Mouse (Mus musculus): ENCODE data around the gene Tram2.

Tram2 gene

DNA sequence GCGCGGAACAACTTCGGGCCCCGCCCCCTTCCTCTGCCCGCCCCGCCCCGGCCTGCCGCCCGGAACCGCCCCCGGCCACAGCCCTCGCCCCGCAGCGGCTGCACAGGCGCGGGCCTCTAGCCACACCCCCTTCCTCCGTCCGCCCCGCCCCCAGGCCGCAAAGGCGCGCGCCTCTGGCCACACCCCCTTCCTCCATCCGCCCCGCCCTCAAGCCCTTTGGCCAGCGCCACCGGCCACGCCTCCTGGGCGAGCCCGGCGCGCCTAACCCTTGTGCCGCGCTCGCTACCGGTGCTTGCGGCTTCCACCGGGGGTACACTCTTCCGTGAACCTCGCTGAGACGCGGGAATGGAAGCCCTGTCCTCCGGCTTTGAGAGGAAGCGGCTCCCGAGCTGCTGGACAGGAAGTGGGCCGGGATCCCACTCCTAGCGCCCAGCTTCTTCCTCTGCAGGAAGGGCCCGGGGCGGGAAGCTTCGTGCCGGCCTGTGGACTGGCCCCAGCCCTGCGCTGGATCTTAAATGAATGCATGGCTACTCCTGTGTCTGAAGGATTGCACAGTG is at the start of gene Tram2:
Gene Tram2 (minus strand): TSS at position 13 of the 557 bp plus-strand sequence.
- peak; percentile 98 for DNase-seq (ENCODE audit: low spot score)

DNA sequence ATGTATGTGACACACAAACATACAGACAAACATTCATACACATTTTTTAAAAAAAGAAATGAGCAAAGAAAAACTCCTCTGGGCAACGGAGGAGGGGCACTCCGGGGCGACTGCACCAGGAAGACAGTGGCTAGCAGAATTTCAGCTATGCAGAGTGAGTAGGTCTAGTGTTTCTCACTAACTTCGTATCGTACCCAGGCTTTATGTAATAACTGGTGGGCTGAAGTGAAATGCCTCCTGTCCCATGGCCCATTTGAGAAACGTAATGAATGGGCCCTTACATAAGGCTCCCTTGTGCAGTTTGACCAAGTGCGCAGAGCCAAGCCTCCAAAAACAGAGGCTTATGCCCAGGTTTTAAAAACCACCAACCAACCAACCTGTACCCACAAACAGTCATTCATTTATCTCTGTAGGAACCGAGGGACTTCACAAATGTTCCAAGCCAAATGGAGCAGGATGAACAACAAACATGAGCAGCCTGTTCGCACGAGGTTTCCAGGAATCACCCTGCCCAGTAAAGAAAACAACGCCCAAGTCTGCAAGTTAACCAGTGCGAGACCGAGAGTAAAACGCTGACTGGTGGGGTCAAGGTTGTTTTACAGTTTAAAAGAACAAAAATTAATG is 45.8 kb upstream of the Tram2 start:
- no peak for DNase-seq (ENCODE audit: low spot score)

DNA sequence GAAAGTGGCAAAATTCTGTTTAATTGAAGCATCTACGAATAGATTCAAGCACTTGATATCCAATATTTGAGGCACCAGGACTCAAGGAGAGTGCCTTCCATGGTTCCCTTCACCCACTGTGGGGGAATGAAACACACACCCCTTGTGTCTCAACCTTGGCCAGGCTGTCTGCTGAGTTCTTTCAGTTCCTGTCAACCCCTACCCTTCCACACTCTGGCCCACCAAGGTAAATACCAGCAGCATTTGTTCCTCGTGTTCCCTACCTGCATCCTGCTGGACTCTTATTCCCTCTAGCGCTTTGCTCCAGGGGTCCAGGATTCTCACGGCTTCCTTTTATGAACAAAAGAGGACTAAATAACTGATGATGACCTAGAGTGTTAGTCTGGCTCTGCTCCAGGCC is 24.8 kb upstream of the Tram2 start:
- no peak for DNase-seq (ENCODE audit: low spot score)

DNA sequence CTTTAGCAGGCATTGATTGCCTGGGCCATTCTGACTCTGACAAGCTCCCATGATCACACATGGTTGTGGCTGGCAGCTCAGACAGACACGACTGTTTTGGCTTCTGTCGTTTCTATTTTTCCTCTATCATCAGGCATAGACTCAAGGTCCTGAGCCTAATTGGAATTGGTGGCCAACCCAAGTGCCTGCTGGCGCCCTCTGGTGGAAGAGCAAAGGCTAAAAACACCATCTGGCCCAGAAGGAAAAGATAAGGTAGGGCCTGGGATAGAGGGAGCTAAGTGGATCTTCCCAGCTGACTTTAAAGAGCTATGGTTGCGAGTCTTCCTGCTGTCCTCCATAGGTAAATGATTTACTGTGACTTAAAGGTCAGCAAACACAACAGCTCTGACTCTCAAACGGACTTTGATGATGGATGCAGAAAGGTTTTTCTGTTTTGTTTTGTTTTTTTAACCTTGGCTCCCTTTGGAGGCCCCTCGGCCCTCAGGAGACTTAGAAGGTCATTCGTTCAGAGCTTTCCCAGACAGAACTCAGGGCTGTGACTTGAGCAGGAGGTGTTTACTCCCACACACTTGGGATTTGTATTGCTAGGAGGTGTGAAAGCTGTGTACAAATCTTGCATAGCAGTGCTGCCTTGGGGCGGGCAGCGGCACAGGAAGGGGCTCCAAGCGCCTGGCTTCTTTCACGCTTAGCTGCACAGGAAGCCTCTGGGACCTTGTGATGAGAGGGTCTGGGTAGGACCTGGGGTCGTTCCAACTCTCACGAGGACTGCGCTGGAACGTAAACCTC is 22.4 kb upstream of the Tram2 start:
- DNase-seq (ENCODE audit: low spot score) = peak; percentile 70

DNA sequence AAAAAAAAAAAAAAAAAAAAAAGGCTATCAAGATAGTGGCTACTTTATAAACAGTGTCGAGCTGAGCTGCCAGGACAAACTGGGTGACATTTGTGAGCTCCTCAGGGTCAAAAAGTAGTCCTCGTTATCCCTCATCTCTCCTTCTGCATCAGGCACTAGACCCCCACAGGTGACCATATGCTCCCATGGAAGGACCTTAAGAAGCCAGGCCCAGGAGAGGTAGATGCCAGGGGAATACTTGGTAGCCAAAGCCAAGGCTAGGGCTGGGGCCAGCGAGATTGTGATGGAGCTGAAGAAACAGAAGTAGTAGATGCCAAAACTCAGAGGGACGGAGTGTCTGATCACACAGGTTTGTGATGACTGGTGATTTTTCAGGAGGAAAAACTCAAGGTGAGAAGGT is 21.7 kb upstream of the Tram2 start:
- no peak for DNase-seq (ENCODE audit: low spot score)

DNA sequence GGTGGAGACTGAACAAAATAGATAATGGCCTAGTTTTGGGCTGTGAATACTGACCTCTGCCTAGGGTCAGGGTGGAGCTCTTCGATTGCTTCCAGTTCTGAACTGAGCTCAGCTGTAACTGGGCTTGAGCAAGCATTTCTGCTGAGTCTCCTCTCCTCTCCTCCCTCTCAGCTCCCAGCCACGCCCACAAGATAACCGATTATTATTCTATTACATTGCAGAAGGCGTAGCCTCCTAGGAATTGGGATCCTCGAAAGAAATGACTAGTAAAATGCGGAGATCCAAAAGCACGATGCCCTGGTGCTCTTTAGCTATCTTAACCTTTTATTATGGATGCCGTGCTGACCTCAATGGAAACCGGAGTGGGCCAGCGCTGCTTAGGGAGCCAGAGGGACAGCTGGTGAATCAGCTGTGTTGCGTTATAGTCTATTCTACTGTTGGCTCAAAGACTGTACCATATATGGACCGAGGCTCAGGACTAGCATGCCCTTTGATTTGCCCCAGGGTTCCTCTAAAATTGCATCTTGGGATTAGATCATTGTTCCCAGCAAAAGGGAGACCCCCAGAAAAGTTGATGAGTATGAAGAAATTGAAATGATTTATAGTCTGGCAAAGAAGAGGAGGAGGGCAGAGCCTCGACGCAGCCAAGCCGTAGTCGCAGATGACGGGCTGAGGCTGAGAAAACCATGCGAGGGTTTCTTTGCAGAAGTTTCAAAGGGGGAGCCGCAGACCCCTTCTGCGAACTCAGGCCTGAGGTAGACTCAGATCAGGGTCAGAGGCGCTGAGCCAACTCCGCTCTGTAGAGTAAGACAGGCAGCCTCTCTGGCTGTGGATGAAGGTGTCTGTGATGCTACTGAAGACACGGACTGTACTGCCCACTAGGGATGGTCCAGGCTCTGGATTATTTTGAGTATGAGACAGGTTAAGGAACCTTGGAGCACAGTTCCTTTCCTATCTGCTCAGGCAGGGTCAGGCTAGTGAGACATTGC is 18.3 kb upstream of the Tram2 start:
- no peak for DNase-seq (ENCODE audit: low spot score)

DNA sequence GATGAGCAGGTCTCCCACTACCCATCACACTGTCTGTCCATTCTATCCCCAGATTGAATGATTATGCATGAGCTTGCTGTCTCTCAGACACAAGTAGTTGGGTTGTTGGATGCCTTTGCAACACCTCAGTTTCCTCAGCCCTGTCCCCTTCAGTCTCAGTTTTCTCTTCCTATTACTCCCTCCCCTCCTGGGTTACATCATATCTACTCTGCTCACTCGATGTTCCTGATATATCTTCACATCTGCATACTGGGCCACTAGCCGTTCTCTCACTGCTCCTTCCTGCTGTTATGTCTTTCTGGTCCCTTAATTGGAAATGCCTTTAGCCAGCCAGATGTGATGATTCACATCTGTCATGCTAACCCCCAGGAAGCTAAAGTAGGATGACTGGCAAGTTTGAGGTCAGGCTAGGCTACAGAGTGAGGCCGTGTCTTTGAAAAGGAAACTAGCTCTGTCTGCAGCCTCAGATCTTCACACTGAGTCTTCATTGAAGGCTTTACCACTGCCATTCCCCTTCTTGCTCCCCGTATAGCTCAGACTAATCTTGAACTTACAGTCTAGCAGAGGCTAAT is 15.7 kb upstream of the Tram2 start:
- no peak for DNase-seq (ENCODE audit: low spot score)

DNA sequence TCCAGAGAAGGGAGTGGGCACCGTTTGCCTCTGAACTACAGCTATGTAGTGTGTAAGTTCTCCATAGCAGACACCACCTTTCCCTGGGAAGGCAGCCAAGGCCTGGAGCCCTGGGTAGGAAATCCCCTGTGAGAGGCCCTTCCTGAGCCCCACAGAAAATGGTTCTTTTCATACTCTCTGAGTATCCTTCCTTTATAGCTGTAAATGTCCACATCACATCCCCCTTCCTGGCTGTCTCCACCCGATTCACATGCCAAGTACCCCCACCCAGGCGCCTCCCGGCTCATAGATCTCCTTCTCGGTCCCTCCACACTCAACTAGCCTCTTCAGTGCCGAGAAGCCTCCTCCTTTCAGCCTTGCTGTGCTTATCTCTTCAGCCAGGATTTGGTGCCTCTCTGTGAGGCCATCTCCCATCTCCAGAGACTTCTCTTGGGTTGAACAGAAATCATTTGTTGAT is 10.7 kb upstream of the Tram2 start:
- no peak for DNase-seq (ENCODE audit: low spot score)

DNA sequence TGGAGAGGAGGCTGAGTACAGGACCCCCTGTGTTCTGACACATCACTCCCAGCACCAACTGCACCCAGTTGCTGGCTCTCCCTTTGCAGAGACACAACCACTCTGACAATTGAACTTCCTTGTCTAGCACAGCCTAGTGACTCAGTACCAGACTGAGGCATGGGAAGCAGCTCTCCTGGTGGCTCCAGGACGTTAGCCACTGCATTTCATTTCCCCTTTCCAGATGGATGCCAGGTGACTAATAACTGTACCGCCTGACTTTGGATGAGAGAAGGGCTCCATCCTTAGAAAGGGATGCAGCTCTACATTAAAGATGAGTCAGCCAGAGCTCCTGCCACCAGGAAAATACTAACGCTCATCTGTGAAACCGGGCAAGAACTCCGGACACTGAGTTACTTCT is 7.3 kb upstream of the Tram2 start:
- DNase-seq (ENCODE audit: low spot score) = no peak

DNA sequence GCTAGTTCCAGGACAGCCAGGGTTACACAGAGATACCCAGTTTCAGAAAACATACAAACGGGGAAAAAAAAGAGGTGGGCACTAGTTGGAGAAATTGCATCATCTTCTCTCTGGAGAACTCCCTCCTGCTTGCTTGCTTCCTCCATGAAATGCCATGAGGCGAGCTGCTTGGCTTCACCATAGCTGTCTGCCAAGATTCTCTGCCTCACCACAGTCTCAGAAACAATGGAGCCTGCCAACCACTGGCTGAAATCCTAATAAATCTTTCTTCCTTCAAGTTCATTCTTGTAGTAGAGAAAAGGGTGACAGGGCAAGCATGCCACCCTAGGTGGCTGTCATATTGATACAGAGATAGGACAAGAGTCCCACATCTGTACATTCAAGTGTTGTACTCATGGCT is 5.6 kb upstream of the Tram2 start:
- DNase-seq (ENCODE audit: low spot score) = no peak

DNA sequence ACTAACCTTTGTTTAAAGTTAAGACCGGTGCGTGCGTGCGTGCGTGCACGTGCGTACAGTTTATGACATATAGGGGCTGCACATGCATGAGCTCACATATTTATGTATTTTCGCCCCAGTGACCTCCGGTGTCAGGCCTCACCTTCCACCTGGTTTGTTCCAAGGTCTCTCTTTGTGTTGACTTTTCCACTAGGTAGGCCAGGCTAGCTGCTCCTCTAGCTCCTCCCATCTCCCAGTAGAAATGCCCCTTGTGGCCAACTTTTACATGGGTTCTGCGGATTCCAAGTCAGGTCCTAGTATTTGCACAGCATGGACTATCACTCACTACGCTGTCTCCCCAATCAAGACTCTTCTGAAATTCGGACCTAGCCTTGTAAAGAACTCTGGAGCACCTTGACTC is 1.3 kb upstream of the Tram2 start:
- no peak for DNase-seq (ENCODE audit: low spot score)

DNA sequence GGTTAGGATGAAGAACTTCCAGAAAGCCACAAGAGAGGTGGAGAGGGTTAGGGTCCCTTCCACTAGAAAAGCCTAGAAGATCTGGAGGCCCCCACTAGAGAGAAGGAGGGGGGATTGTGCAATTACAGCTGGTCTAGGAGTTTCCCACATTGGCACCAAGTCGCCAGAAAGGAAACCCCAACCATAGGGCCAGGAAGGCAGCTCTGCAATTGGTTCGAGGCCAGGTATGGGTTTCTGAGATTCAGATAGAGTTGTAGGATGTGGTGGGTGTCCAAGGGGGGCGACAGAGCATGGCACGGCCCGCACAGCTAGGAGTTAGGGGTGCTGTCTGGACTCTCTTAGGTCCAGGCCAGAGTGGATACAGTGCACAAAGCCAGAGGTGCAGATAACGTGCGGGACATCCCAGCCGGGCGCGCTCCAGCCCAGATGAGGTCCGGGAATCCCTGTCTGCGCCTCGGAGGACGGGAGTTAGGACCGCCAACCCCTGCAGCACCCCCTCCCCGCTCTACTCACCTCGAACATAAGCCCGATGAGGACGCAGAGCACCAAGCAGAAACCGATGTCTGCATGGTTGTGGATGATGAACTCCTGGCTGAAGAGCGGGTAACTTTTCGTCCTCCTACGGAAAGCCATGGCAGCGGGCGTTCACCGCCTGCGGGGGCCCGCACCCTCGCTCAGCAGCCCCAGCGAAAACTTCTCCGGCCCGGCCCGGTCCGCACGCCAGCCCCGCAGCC is 381 bp downstream of the Tram2 start:
- DNase-seq (ENCODE audit: low spot score) = no peak

DNA sequence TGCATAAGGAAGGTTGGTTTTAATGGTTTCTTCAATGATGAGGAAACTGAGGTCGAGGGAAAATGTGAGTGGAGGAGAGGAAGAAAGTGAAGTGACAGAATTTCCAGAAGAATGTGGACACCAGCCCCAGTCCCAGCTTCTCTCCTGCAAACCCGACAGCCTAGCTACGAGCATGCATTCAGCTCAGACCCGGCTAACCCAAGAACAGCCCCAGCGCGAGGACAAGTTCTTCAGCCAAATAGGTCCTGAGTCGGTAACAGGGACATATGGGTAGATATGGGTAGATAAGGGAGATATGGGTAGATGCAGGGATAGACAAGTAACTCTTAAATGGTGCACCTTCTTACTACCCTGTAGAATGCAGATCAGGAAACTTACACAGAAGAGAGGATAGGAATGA is 1.4 kb downstream of the Tram2 start:
- no peak for DNase-seq (ENCODE audit: low spot score)

DNA sequence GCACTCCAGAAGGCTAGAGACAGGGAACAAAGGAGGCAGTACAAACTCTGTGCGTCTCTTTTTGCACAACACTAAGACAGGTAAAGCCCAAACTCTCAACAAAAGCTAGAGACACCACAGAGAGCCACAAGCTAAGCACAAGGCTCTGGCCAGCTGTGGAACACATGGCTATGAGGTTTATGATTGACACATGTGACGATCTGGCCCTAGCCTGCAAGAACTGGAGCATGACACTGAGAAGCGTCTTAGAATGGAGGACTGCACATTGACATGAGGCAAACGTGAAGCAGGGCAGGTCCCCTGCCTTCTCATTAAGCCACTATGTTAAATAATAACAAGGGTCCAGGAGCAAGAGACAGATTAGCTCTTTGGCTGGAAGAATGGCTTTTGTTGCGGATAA is 1.8 kb downstream of the Tram2 start:
- DNase-seq (ENCODE audit: low spot score) = no peak

DNA sequence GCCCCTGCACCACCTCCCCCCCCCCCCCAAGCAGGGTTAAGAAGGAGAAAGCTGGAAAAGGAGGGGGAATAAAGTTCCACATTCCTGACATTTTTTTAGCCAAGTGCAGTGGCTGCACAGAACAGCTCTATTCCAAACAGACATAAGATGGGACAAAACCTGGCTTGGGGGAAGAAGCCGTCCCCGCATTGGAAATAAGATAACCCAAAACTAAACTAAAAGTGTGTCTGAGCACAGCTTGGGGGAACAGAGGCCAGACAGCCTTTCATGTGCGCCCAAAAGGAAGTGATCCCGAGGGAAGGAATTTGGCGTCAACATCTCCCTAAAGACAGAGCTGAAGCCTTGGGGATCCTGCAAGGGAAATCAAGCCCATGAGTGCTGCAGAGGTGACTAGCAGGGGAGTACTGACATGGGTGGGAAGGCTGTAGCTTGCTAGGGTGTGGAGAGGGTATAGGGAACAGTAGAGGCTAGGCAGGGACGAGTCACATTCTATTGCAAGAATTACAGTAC is 3.0 kb downstream of the Tram2 start:
- no peak for DNase-seq (ENCODE audit: low spot score)

DNA sequence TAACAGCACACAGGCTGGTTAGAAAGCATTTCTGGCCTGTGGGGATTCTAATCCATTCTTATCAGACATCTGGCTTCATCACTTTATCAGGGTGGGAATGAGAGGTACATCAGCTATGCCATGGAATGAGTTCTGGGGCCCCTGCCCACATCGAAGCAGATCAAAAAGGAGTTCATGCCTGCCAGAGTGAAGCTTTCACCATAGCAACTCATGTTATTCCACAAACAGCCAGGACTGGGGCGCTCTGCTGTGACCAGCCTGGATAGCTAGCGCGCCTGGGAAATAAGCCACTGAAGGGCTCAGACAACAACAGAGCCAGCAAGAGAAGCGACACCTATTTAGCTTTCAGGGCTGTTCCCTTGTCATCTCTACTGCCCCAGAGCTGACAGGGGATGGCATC is 4.8 kb downstream of the Tram2 start:
- no peak for DNase-seq (ENCODE audit: low spot score)

DNA sequence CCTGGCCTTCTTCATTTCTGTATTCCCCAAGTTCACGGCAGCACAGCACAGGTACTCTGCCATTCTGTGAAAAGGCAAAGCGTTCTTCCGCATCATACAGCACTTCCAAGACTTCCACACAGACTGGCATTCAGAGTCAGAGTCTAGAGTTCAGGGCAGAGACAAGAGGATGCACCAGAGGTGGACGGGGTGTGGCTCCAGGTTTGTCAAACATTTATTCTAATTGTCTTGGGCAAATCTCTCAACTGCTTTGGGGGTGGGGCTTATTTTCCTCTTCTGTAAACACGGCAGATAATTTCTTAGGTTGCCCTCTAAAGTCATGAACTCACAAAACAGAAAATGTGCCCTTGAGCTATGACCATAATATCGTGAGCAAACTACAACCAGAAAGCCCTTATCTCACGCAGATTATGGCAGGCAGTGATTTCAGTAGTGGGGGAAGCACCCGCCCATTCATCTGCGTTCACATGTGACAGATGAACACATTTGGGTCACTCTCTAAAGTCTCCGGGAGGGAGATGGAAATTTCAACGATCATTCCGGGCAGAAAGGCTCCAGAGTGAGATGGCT is 6.1 kb downstream of the Tram2 start:
- DNase-seq (ENCODE audit: low spot score) = no peak

DNA sequence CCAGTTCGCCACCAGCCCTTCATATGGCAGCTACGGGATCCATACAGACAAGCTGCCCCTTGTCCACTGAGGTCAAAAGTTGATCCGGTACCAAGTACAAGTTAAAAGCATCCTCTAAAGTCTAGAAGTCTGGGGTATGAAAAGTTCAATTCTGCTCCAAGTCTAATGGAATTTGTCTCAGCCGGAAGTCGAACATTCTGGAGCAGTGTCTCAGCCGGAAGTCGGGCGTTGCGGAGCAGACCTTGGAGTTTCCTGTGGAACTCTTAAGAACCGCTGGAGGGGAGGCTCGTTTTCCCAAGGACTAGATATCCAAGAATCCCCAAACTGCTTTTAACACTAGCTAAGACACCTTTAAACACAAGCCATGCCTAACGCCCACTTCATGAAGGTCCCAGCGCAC is 8.4 kb downstream of the Tram2 start:
- DNase-seq (ENCODE audit: low spot score) = no peak

DNA sequence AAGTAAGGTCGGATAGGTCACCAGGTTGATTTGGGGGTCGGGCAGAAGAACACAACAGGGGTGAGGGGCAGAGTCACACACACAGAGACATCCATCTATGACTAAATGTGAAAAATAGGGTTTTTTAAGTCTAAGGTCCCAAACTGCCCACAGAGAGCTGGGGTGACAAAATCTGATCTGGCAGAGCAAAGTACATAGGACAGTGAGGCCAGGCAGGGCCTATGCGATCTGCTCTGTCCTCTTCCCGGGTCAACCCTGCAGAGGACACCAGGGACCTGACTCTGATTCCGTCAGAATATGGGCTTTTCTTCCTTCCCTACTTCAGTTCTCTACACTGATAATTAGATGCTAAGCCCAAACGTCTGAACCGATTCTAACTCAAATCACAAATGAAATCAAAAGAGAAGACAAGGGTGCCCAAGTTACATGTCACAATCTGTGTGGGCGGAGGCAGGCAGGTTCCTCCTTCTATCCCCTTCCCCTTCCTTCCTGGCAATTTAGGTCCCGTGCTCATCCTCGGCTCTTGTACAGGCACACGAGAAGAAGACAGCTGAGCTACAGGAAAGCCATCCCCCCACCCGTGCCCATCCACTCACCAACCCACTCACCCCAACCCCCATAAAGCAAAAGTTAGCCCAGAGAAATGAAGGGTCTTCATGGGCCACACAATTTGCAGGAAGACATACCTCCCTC is 9.1 kb downstream of the Tram2 start:
- DNase-seq (ENCODE audit: low spot score) = no peak

DNA sequence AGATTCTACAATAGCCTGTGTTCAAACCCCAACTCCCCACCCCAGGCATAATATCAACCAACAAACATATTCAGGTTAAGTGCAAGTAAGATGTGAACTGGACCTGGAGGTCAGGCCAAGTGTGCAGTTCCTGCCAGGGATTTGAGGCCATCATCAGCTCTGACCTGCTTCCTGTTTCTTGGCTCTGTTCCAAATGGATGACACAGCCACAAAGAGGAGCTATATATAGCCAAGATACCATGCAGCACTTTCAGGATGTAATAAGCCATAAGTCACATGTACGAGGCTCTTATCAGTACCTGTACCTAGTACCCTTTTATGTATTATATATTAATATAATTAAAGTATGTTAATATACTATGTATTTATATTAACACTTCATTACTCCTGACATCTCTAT is 10.5 kb downstream of the Tram2 start:
- DNase-seq (ENCODE audit: low spot score) = no peak

Measured in urinary bladder, postnatal 25 days (tissue).